Mouse (Mus musculus) intestine, postnatal 0 days (tissue): Measurements from ENCODE around the gene Triobp. TPM values are rescaled to one million over a fixed set of nuclear protein-coding genes. Genes with fewer than 3 reads are reported as not detected.
A peak's percentile ranks its signal among the peaks of the same experiment; 100 is the strongest.
"Not testable (repeated sequence)": the region's sequence is repeated elsewhere in the genome, so short reads cannot be mapped to it uniquely, and the experiment has no call there.

Experiments
- ATAC-seq: fragments of 200-750 bp; cut with Nextera tagmentation; 2 replicates; pipeline ENCODE4 v1.8.0; 2017; ENCODE audit warnings: mild to moderate bottlenecking, moderate TSS enrichment, moderate library complexity
- H3K27ac ChIP-seq: fragments of 300-500 bp; sonication (generic); 2 replicates; pipeline ENCODE4 v1.5.1; 2014; ENCODE audit warnings: mild to moderate bottlenecking, low read depth, low read length, moderate library complexity
- H3K27me3 ChIP-seq: fragments of 300-500 bp; sonication (generic); replicated peaks from 2 replicates; pipeline ENCODE4 v1.6.1; 2014; ENCODE audit warnings: low read length, mixed read lengths; ENCODE audit not compliant: control insufficient read depth, insufficient read depth
- H3K36me3 ChIP-seq: fragments of 300-500 bp; sonication (generic); 2 replicates; pipeline ENCODE4 v1.6.1; 2014; ENCODE audit warnings: mild to moderate bottlenecking, moderate library complexity; ENCODE audit not compliant: control insufficient read depth, insufficient read depth
- H3K4me1 ChIP-seq: fragments of 300-500 bp; sonication (generic); replicated peaks from 2 replicates; pipeline ENCODE4 v1.6.1; 2014; ENCODE audit warnings: antibody characterized with exemption, low read length, mixed read lengths; ENCODE audit not compliant: control insufficient read depth, insufficient read depth
- H3K4me2 ChIP-seq: fragments of 300-500 bp; sonication (generic); replicated peaks from 2 replicates; pipeline ENCODE4 v1.6.1; 2014; ENCODE audit warnings: low read depth, mild to moderate bottlenecking, moderate library complexity
- H3K4me3 ChIP-seq: fragments of 300-500 bp; sonication (generic); 2 replicates; pipeline ENCODE4 v1.5.1; 2014; ENCODE audit warnings: low read depth, low read length
- H3K9ac ChIP-seq: fragments of 300-500 bp; sonication (generic); 2 replicates; pipeline ENCODE4 v1.6.1; 2014; ENCODE audit warnings: mild to moderate bottlenecking, low read depth, low read length
- H3K9me3 ChIP-seq: fragments of 300-500 bp; sonication (generic); 2 replicates; pipeline ENCODE4 v1.6.1; 2016; ENCODE audit warnings: mixed run types; ENCODE audit not compliant: control insufficient read depth
- CTCF ChIP-seq: sonication (generic); IDR thresholded peaks from 2 replicates; pipeline ENCODE4 v1.5.1; 2016; ENCODE audit warnings: low read depth, mild to moderate bottlenecking, control low read depth, antibody characterized with exemption, moderate library complexity
- WGBS: fragments of 180-500 bp; shearing (Covaris S2); extraction: QIAGEN DNeasy Blood & Tissue Kit; methylation state at CpG from one replicate; pipeline ENCODE4 v1.1.7; 2014; 5-methylcytosine and 5-hydroxymethylcytosine counted together
- polyA plus RNA-seq: library from polyadenylated mRNA; unstranded; fragments of >200 nt; fragmentation: Nextera tagmentation; extraction: Ambion mirVana; gene quantifications from 2 replicates; pipeline ENCODE4 v1.2.1, GENCODE M21; 2015

Gene Triobp
- polyA plus RNA-seq, 1 experiment from 2014 or later: 39.4 TPM

DNA sequence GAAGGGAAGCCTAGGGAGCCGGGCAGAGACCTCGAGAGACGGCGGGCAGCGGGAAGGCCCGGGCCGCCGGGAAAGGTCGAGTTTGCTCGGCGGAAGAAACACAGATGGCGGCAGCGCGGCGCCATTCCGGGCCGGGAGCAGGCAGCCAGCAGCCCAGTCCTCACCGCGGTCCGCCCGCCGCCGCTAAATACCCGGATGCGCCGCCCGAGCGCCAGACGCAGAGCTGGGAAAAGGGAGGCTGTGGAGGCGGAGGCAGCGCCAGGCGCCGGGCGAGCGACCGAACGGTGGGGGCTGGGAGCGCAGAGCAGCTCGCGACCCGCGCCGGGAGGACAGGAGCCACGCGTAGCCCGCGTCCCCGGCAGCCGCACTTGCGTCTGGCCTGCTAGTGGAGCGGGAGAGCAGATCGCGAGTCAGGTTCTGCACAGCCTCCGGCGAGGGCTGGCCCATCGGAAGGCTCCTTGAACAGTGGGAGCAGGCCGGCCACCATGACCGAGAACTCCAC, 80.8 kb downstream of the Triobp start, which contains the start of gene H1f0:
H1f0 (plus strand) TSS at position 214 of the 502 bp plus-strand sequence.
- TF ChIP-seq CTCF: no peak
- WGBS: under 1% methylated on average over 52 of the region's 58 CpGs
- Histone ChIP-seq H3K9ac (peak within 1 kb of the TSS; percentile 98), H3K36me3 (no peaks in the 10 kb centered on the region), H3K9me3 (no peaks in the 10 kb centered on the region), H3K4me1 (0 out of 2 replicates have a peak, but pooled peaks cover 2% of the 10 kb centered on the region), H3K27ac (peak within 1 kb of the TSS; percentile 98), H3K4me3 (peak within 1 kb of the TSS; percentile 84), H3K27me3 (no peaks in the 10 kb centered on the region), H3K4me2 (peak within 1 kb of the TSS; percentile 75)
- ATAC-seq: peak; percentile 75

- Histone ChIP-seq H3K27ac (peak overlapping the region; percentile 98), H3K9ac (peak overlapping the region; percentile 98), H3K27me3 (no peaks in the 10 kb centered on the region), H3K4me2 (peak overlapping the region; percentile 75), H3K9me3 (no peaks in the 10 kb centered on the region), H3K4me3 (peak overlapping the region; percentile 84), H3K36me3 (peaks cover 3% of the 10 kb centered on the region; the same call in 1 of the 2 replicates), H3K4me1 (0 out of 2 replicates have a peak, but pooled peaks cover 2% of the 10 kb centered on the region)
- ATAC-seq: no peak
- WGBS: 8% methylated on average over 16 of the region's 16 CpGs
- TF ChIP-seq CTCF: no peak
Observed at GRCm38 (mm10) chr15:79028823-79029484, 81.4 kb downstream of the Triobp start.

GRCm38 (mm10) chr15:79029519-79030241, 82.2 kb downstream of the Triobp start:
- peak overlapping the region; percentile 84 for H3K4me3 ChIP-seq
- H3K4me2 ChIP-seq: peak overlapping the region; percentile 75
- no peaks in the 10 kb centered on the region for H3K9me3 ChIP-seq
- H3K36me3 ChIP-seq: peaks cover 9% of the 10 kb centered on the region; the same call in 1 of the 2 replicates
- peak overlapping the region; percentile 98 for H3K9ac ChIP-seq
- no peak for ATAC-seq
- 1% methylated on average over 11 of the region's 11 CpGs for WGBS
- H3K27me3 ChIP-seq: no peaks in the 10 kb centered on the region
- H3K27ac ChIP-seq: peak overlapping the region; percentile 46; the same call in 1 of the 2 replicates
- H3K4me1 ChIP-seq: 0 out of 2 replicates have a peak, but pooled peaks cover 2% of the 10 kb centered on the region
- no peak for TF ChIP-seq CTCF

- under 1% methylated on average over 52 of the region's 52 CpGs for WGBS
- TF ChIP-seq CTCF: peak; percentile 24
- H3K4me2 ChIP-seq: peak overlapping the region; percentile 75
- H3K27ac ChIP-seq: peak overlapping the region; percentile 41; the same call in 1 of the 2 replicates
- no peaks in the 10 kb centered on the region for H3K27me3 ChIP-seq
- peak overlapping the region; percentile 84 for H3K4me3 ChIP-seq
- peak overlapping the region; percentile 98 for H3K9ac ChIP-seq
- no peaks in the 10 kb centered on the region for H3K9me3 ChIP-seq
- 0 out of 2 replicates have a peak, but pooled peaks cover 2% of the 10 kb centered on the region for H3K4me1 ChIP-seq
- peak; percentile 75 for ATAC-seq
- peaks cover 10% of the 10 kb centered on the region; the same call in 1 of the 2 replicates for H3K36me3 ChIP-seq
Observed at GRCm38 (mm10) chr15:79030551-79031435, 83.3 kb downstream of the Triobp start.

DNA sequence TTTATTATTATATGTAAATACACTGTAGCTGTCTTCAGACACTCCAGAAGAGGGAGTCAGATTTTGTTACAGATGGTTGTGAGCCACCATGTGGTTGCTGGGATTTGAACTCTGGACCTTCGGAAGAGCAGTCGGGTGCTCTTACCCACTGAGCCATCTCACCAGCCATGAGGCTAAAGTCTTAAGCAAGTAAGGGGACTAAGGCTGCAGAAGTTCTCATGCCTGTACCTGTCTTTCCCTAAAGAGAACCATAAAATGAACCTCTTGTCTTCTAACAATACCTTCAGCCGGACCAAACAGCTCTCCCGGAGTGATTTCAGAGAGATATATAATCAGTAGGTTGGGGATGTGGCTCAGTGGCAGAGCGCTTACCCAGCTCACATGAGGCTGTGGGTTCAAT, 84.4 kb downstream of the Triobp start:
- peak overlapping the region; percentile 75 for H3K4me2 ChIP-seq
- H3K27me3 ChIP-seq, H3K9ac ChIP-seq, H3K27ac ChIP-seq, H3K9me3 ChIP-seq, H3K4me1 ChIP-seq, ATAC-seq, H3K4me3 ChIP-seq: not testable (repeated sequence)
- 67% methylated on average over 5 of the region's 5 CpGs for WGBS
- H3K36me3 ChIP-seq: peaks cover 21% of the 10 kb centered on the region
